Mouse (Mus musculus) liver, postnatal 0 days (tissue): Measurements from ENCODE around the gene Gm20388. TPM values are rescaled to one million over a fixed set of nuclear protein-coding genes. Genes with fewer than 3 reads are reported as not detected.

ENCODE experiments used
- ATAC-seq: fragments of 200-750 bp; cut with Nextera tagmentation; 2 replicates; pipeline ENCODE4 v1.8.0; 2017; ENCODE audit warnings: mild to moderate bottlenecking, moderate library complexity
- DNase-seq: peaks from one replicate; pipeline ENCODE4 v3.0.0-alpha.2; 2016
- H3K27ac ChIP-seq: fragments of 300-500 bp; sonication (generic); 2 replicates; pipeline ENCODE4 v1.5.1; 2014; ENCODE audit warnings: antibody characterized with exemption, moderate library complexity, mild to moderate bottlenecking, low read depth
- H3K27me3 ChIP-seq: fragments of 300-500 bp; sonication (generic); 2 replicates; pipeline ENCODE4 v1.6.1; 2014; ENCODE audit warnings: low read length, control low read depth, mixed read lengths; ENCODE audit not compliant: insufficient read depth
- H3K36me3 ChIP-seq: fragments of 300-500 bp; sonication (generic); replicated peaks from 2 replicates; pipeline ENCODE4 v1.6.1; 2014; ENCODE audit warnings: mild to moderate bottlenecking, control low read depth, low read length, moderate library complexity, mixed read lengths; ENCODE audit not compliant: insufficient read depth
- H3K4me1 ChIP-seq: fragments of 300-500 bp; sonication (generic); 2 replicates; pipeline ENCODE4 v1.6.1; 2014; ENCODE audit warnings: antibody characterized with exemption, mild to moderate bottlenecking, control low read depth; ENCODE audit not compliant: insufficient read depth
- H3K4me2 ChIP-seq: fragments of 300-500 bp; sonication (generic); 2 replicates; pipeline ENCODE4 v1.6.1; 2014; ENCODE audit warnings: low read depth, mild to moderate bottlenecking, low read length, moderate library complexity, mixed read lengths
- H3K4me3 ChIP-seq: fragments of 300-500 bp; sonication (generic); 2 replicates; pipeline ENCODE4 v1.5.1; 2014; ENCODE audit warnings: low read depth, low read length
- H3K9ac ChIP-seq: fragments of 300-500 bp; sonication (generic); replicated peaks from 2 replicates; pipeline ENCODE4 v1.6.1; 2014; ENCODE audit warnings: mild to moderate bottlenecking, moderate library complexity
- H3K9me3 ChIP-seq: fragments of 300-500 bp; sonication (generic); 2 replicates; pipeline ENCODE4 v1.6.1; 2016; ENCODE audit warnings: mild to moderate bottlenecking, control low read depth, low read length, mixed read lengths
- CTCF ChIP-seq: sonication (generic); IDR thresholded peaks from 2 replicates; pipeline ENCODE4 v1.5.1; 2016; ENCODE audit warnings: antibody characterized with exemption, low read depth
- EP300 ChIP-seq: IDR thresholded peaks from 2 replicates; pipeline ENCODE4 v1.6.1; 2016; ENCODE audit warnings: antibody characterized with exemption, low read depth, mild to moderate bottlenecking
- WGBS: fragments of 180-500 bp; shearing (Covaris S2); extraction: QIAGEN DNeasy Blood & Tissue Kit; methylation state at CpG from one replicate; pipeline ENCODE4 v1.1.7; 2014; ENCODE audit not compliant: insufficient replicate concordance; 5-methylcytosine and 5-hydroxymethylcytosine counted together
- polyA plus RNA-seq: library from polyadenylated mRNA; unstranded; fragments of >200 nt; fragmentation: Nextera tagmentation; extraction: Ambion mirVana; gene quantifications from 2 replicates; pipeline ENCODE4 v1.2.1, GENCODE M21; 2015

Gm20388 gene
- polyA plus RNA-seq, 1 experiment from 2014 or later, result not detected

GRCm38 (mm10) chr8:123113908-123114469 lies 3203.3 kb downstream of the Gm20388 start:
- no peak overlapping the region for H3K4me2 ChIP-seq
- H3K4me1 ChIP-seq, result peaks cover 15% of the 10 kb centered on the region
- H3K27ac ChIP-seq, result no peak overlapping the region
- H3K4me3 ChIP-seq, result no peak overlapping the region
- no peak for DNase-seq
- 29% methylated on average over 2 of the region's 2 CpGs for WGBS
- no peaks in the 10 kb centered on the region for H3K36me3 ChIP-seq
- ATAC-seq, result 0 out of 2 replicates have a peak, but pooled peaks have one; percentile 17
- peaks cover 34% of the 10 kb centered on the region for H3K27me3 ChIP-seq
- H3K9me3 ChIP-seq, result no peaks in the 10 kb centered on the region
- no peak overlapping the region for H3K9ac ChIP-seq
- TF ChIP-seq CTCF, result no peak
- TF ChIP-seq EP300, result no peak

- Histone ChIP-seq H3K9me3 (no peaks in the 10 kb centered on the region), H3K4me2 (no peak overlapping the region), H3K4me3 (no peak overlapping the region), H3K36me3 (no peaks in the 10 kb centered on the region), H3K4me1 (peaks cover 15% of the 10 kb centered on the region), H3K27ac (no peak overlapping the region), H3K9ac (no peak overlapping the region), H3K27me3 (peaks cover 40% of the 10 kb centered on the region)
- 2% methylated on average over 3 of the region's 3 CpGs for WGBS
- ATAC-seq (no peak), DNase-seq (no peak)
- TF ChIP-seq CTCF (no peak), EP300 (no peak)
Measured at GRCm38 (mm10) chr8:123114644-123115043, 3204.0 kb downstream of the Gm20388 start.

GRCm38 (mm10) chr8:123117127-123117731 lies 3206.6 kb downstream of the Gm20388 start, which contains the start of gene Cpne7:
Gene Cpne7 (plus strand): TSS chr8:123117374.
- peak within 1 kb of the TSS; percentile 46 for H3K4me3 ChIP-seq
- H3K9ac ChIP-seq, result peak within 1 kb of the TSS; percentile 41
- H3K9me3 ChIP-seq, result no peaks in the 10 kb centered on the region
- 3% methylated on average over 48 of the region's 51 CpGs for WGBS
- H3K27me3 ChIP-seq, result peaks cover 40% of the 10 kb centered on the region
- DNase-seq, result peak; percentile 44
- peaks cover 15% of the 10 kb centered on the region for H3K4me1 ChIP-seq
- TF ChIP-seq CTCF (no peak), EP300 (no peak)
- peak within 1 kb of the TSS; percentile 82 for H3K4me2 ChIP-seq
- H3K27ac ChIP-seq, result no peak within 1 kb of the TSS
- ATAC-seq, result peak; percentile 51; the same call in 1 of the 2 replicates
- no peaks in the 10 kb centered on the region for H3K36me3 ChIP-seq

- no peak; the same call in 1 of the 2 replicates for ATAC-seq
- H3K4me3 ChIP-seq, result peak overlapping the region; percentile 46
- H3K27ac ChIP-seq, result no peak overlapping the region
- H3K4me1 ChIP-seq, result peaks cover 15% of the 10 kb centered on the region
- no peak overlapping the region for H3K9ac ChIP-seq
- TF ChIP-seq CTCF (no peak), EP300 (no peak)
- DNase-seq, result no peak
- WGBS, result 5% methylated on average over 17 of the region's 17 CpGs
- no peaks in the 10 kb centered on the region for H3K9me3 ChIP-seq
- no peaks in the 10 kb centered on the region for H3K36me3 ChIP-seq
- H3K27me3 ChIP-seq, result peaks cover 40% of the 10 kb centered on the region
- peak overlapping the region; percentile 82 for H3K4me2 ChIP-seq
Measured at GRCm38 (mm10) chr8:123117744-123118143, 3207.1 kb downstream of the Gm20388 start.

- H3K4me3 ChIP-seq, result no peak overlapping the region
- no peak for TF ChIP-seq CTCF
- H3K27ac ChIP-seq, result no peak overlapping the region
- H3K9me3 ChIP-seq, result no peaks in the 10 kb centered on the region
- no peaks in the 10 kb centered on the region for H3K36me3 ChIP-seq
- DNase-seq (no peak), ATAC-seq (no peak)
- no peak overlapping the region for H3K9ac ChIP-seq
- 68% methylated on average over 9 of the region's 9 CpGs for WGBS
- H3K27me3 ChIP-seq, result peaks cover 41% of the 10 kb centered on the region
- no peak overlapping the region for H3K4me2 ChIP-seq
- H3K4me1 ChIP-seq, result peaks cover 14% of the 10 kb centered on the region
Measured at GRCm38 (mm10) chr8:123122059-123122458, 3211.4 kb downstream of the Gm20388 start.

- H3K36me3 ChIP-seq, result no peaks in the 10 kb centered on the region
- TF ChIP-seq EP300, result no peak
- peaks cover 8% of the 10 kb centered on the region for H3K4me1 ChIP-seq
- 70% methylated on average over 5 of the region's 5 CpGs for WGBS
- DNase-seq, result no peak
- H3K9me3 ChIP-seq, result no peaks in the 10 kb centered on the region
- no peak overlapping the region for H3K4me2 ChIP-seq
- no peak overlapping the region for H3K9ac ChIP-seq
- peaks cover 39% of the 10 kb centered on the region for H3K27me3 ChIP-seq
- no peak overlapping the region for H3K4me3 ChIP-seq
- ATAC-seq, result no peak
- no peak overlapping the region for H3K27ac ChIP-seq
Measured at GRCm38 (mm10) chr8:123122670-123123069, 3212.0 kb downstream of the Gm20388 start.
